Mouse (Mus musculus): Measurements from ENCODE around the gene 5730522E02Rik. TPM values are rescaled to one million over a fixed set of nuclear protein-coding genes. Genes with fewer than 3 reads are reported as not detected.

Gene 5730522E02Rik
- polyA plus RNA-seq, 1 experiment = not detected

GRCm38 (mm10) chr11:26076335-26076734 is 134.2 kb downstream of the 5730522E02Rik start:
- no peaks in the 10 kb centered on the region for H3K79me2 ChIP-seq (ENCODE audit: control insufficient read depth, insufficient read depth)
- H3ac ChIP-seq (ENCODE audit: control insufficient read depth, insufficient read length) = no peak overlapping the region
- no peak overlapping the region for H3K4me3 ChIP-seq
- H3K36me3 ChIP-seq (ENCODE audit: control insufficient read depth, insufficient read depth) = no peaks in the 10 kb centered on the region
- TF ChIP-seq USF1 (IDR thresholded peaks at IDR 0.05; ENCODE audit: low read depth) = no peak
- TF ChIP-seq TCF3 (IDR thresholded peaks at IDR 0.05; ENCODE audit: insufficient read length, low read depth) = no peak
- TF ChIP-seq REST (IDR thresholded peaks at IDR 0.05; ENCODE audit: insufficient read depth, insufficient read length) = no peak
- TF ChIP-seq E2F4 (IDR thresholded peaks at IDR 0.05; ENCODE audit: insufficient read depth) = no peak
- TF ChIP-seq SRF (IDR thresholded peaks at IDR 0.05; ENCODE audit: control insufficient read depth, insufficient read length, low read depth) = no peak
- TF ChIP-seq MAX (IDR thresholded peaks at IDR 0.05; ENCODE audit: low read depth) = no peak
- TF ChIP-seq POLR2A (IDR thresholded peaks at IDR 0.05; ENCODE audit: insufficient read length, low read depth) = no peak
- no peak for TF ChIP-seq MYOD1 (IDR thresholded peaks at IDR 0.05; ENCODE audit: control insufficient read depth in 1 of 3, insufficient read length in 2 of 3, low read depth in 2 of 3)
- no peak for TF ChIP-seq TCF12 (IDR thresholded peaks at IDR 0.05; ENCODE audit: insufficient read depth, poor library complexity, severe bottlenecking)
- no peak for TF ChIP-seq POLR2AphosphoS2 (IDR thresholded peaks at IDR 0.05; ENCODE audit: insufficient read length, low read depth)
- TF ChIP-seq CEBPB (IDR thresholded peaks at IDR 0.05; ENCODE audit: insufficient read depth, poor library complexity, severe bottlenecking) = no peak
- no peak for TF ChIP-seq MYOG (IDR thresholded peaks at IDR 0.05; ENCODE audit: control insufficient read depth in 1 of 3, insufficient read depth in 1 of 3, insufficient read length in 2 of 3, low read depth in 2 of 3)
- H3K27me3 ChIP-seq (ENCODE audit: control insufficient read depth, insufficient read depth, insufficient read length) = no peaks in the 10 kb centered on the region
- no peak overlapping the region for H3K4me2 ChIP-seq (ENCODE audit: low read depth)

- Histone ChIP-seq H3K36me3 (ENCODE audit: control insufficient read depth, insufficient read depth) (no peaks in the 10 kb centered on the region), H3K4me2 (ENCODE audit: low read depth) (no peak overlapping the region), H3K4me3 (no peak overlapping the region), H3ac (ENCODE audit: control insufficient read depth, insufficient read length) (no peak overlapping the region), H3K79me2 (ENCODE audit: control insufficient read depth, insufficient read depth) (no peaks in the 10 kb centered on the region), H3K27me3 (ENCODE audit: control insufficient read depth, insufficient read depth, insufficient read length) (no peaks in the 10 kb centered on the region)
- no peak for TF ChIP-seq POLR2AphosphoS2 (IDR thresholded peaks at IDR 0.05; ENCODE audit: insufficient read length, low read depth)
- TF ChIP-seq REST (IDR thresholded peaks at IDR 0.05; ENCODE audit: insufficient read depth, insufficient read length) = no peak
- TF ChIP-seq SRF (IDR thresholded peaks at IDR 0.05; ENCODE audit: control insufficient read depth, insufficient read length, low read depth) = no peak
- TF ChIP-seq CEBPB (IDR thresholded peaks at IDR 0.05; ENCODE audit: insufficient read depth, poor library complexity, severe bottlenecking) = no peak
- TF ChIP-seq MYOG (IDR thresholded peaks at IDR 0.05; ENCODE audit: control insufficient read depth in 1 of 3, insufficient read depth in 1 of 3, insufficient read length in 2 of 3, low read depth in 2 of 3) = no peak
- no peak for TF ChIP-seq POLR2A (IDR thresholded peaks at IDR 0.05; ENCODE audit: insufficient read length, low read depth)
- TF ChIP-seq E2F4 (IDR thresholded peaks at IDR 0.05; ENCODE audit: insufficient read depth) = no peak
- TF ChIP-seq MAX (IDR thresholded peaks at IDR 0.05; ENCODE audit: low read depth) = no peak
Observed at GRCm38 (mm10) chr11:26075536-26075935, 135.0 kb downstream of the 5730522E02Rik start.

DNA sequence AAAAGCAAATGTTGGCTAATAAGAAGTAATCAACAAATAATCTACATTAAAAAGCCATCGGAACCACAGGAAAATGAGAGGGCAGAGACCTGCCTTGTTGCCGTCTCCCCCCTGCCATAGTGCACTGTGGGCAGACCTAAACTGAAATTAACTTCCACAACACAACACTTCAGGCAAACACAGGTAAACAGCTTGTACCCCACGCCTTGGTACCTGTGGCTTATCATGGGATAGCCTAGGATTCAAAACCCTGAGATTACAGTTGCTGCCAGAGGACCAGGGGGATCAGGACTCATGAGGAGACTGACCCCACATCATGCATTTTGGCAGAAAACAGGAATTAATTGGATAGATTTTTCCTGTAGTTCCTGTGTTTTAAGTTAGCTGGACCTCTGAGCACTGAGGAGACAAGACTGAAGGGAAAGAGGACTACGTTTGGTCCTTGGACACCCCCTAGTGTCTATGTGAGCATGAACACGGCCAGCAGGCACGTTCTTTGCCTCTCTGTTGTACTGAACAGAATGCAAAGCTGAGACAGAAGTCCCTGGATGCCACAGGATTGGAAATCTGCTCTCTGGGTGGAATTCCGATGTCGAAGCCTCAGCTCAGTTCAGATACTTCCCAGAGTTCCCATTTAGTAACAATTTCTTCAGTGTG is 136.8 kb downstream of the 5730522E02Rik start:
- TF ChIP-seq MYOG (IDR thresholded peaks at IDR 0.05; ENCODE audit: control insufficient read depth in 1 of 3, insufficient read depth in 1 of 3, insufficient read length in 2 of 3, low read depth in 2 of 3) (no peak), E2F4 (IDR thresholded peaks at IDR 0.05; ENCODE audit: insufficient read depth) (no peak), CEBPB (IDR thresholded peaks at IDR 0.05; ENCODE audit: insufficient read depth, poor library complexity, severe bottlenecking) (no peak), POLR2A (IDR thresholded peaks at IDR 0.05; ENCODE audit: insufficient read length, low read depth) (no peak), USF1 (IDR thresholded peaks at IDR 0.05; ENCODE audit: low read depth) (no peak), MAX (IDR thresholded peaks at IDR 0.05; ENCODE audit: low read depth) (no peak), POLR2AphosphoS2 (IDR thresholded peaks at IDR 0.05; ENCODE audit: insufficient read length, low read depth) (no peak), SRF (IDR thresholded peaks at IDR 0.05; ENCODE audit: control insufficient read depth, insufficient read length, low read depth) (no peak), TCF3 (IDR thresholded peaks at IDR 0.05; ENCODE audit: insufficient read length, low read depth) (no peak), TCF12 (IDR thresholded peaks at IDR 0.05; ENCODE audit: insufficient read depth, poor library complexity, severe bottlenecking) (no peak), REST (IDR thresholded peaks at IDR 0.05; ENCODE audit: insufficient read depth, insufficient read length) (no peak), MYOD1 (IDR thresholded peaks at IDR 0.05; ENCODE audit: control insufficient read depth in 1 of 3, insufficient read length in 2 of 3, low read depth in 2 of 3) (no peak)
- Histone ChIP-seq H3K4me3 (no peak overlapping the region), H3K36me3 (ENCODE audit: control insufficient read depth, insufficient read depth) (no peaks in the 10 kb centered on the region), H3K79me2 (ENCODE audit: control insufficient read depth, insufficient read depth) (no peaks in the 10 kb centered on the region), H3K27me3 (ENCODE audit: control insufficient read depth, insufficient read depth, insufficient read length) (no peaks in the 10 kb centered on the region), H3ac (ENCODE audit: control insufficient read depth, insufficient read length) (no peak overlapping the region), H3K4me2 (ENCODE audit: low read depth) (no peak overlapping the region)

- H3K4me2 ChIP-seq (ENCODE audit: low read depth) = no peak overlapping the region
- TF ChIP-seq MAX (IDR thresholded peaks at IDR 0.05; ENCODE audit: low read depth) = no peak
- TF ChIP-seq CEBPB (IDR thresholded peaks at IDR 0.05; ENCODE audit: insufficient read depth, poor library complexity, severe bottlenecking) = no peak
- TF ChIP-seq POLR2A (IDR thresholded peaks at IDR 0.05; ENCODE audit: insufficient read length, low read depth) = no peak
- TF ChIP-seq REST (IDR thresholded peaks at IDR 0.05; ENCODE audit: insufficient read depth, insufficient read length) = no peak
- no peak for TF ChIP-seq POLR2AphosphoS2 (IDR thresholded peaks at IDR 0.05; ENCODE audit: insufficient read length, low read depth)
- no peak for TF ChIP-seq USF1 (IDR thresholded peaks at IDR 0.05; ENCODE audit: low read depth)
- TF ChIP-seq SRF (IDR thresholded peaks at IDR 0.05; ENCODE audit: control insufficient read depth, insufficient read length, low read depth) = no peak
- TF ChIP-seq TCF3 (IDR thresholded peaks at IDR 0.05; ENCODE audit: insufficient read length, low read depth) = no peak
- TF ChIP-seq MYOD1 (IDR thresholded peaks at IDR 0.05; ENCODE audit: control insufficient read depth in 1 of 3, insufficient read length in 2 of 3, low read depth in 2 of 3) = no peak
- TF ChIP-seq MYOG (IDR thresholded peaks at IDR 0.05; ENCODE audit: control insufficient read depth in 1 of 3, insufficient read depth in 1 of 3, insufficient read length in 2 of 3, low read depth in 2 of 3) = no peak
- no peak for TF ChIP-seq E2F4 (IDR thresholded peaks at IDR 0.05; ENCODE audit: insufficient read depth)
- no peak for TF ChIP-seq TCF12 (IDR thresholded peaks at IDR 0.05; ENCODE audit: insufficient read depth, poor library complexity, severe bottlenecking)
Observed at GRCm38 (mm10) chr11:26072101-26072500, 138.5 kb downstream of the 5730522E02Rik start.

More at GRCm38 (mm10) chr11:26072101-26072500, 138.5 kb downstream of the 5730522E02Rik start:
- H3K36me3 ChIP-seq (ENCODE audit: control insufficient read depth, insufficient read depth) = no peaks in the 10 kb centered on the region
- H3K79me2 ChIP-seq (ENCODE audit: control insufficient read depth, insufficient read depth) = no peaks in the 10 kb centered on the region
- H3K27me3 ChIP-seq (ENCODE audit: control insufficient read depth, insufficient read depth, insufficient read length) = no peaks in the 10 kb centered on the region
- no peak overlapping the region for H3ac ChIP-seq (ENCODE audit: control insufficient read depth, insufficient read length)
- no peak overlapping the region for H3K4me3 ChIP-seq

Data from myocyte (in vitro differentiated cells).